Mouse (Mus musculus) left cerebral cortex, postnatal 25 days (tissue): ENCODE measurements around the gene Csf2rb. TPM values are rescaled to one million over a fixed set of nuclear protein-coding genes. Genes with fewer than 3 reads are reported as not detected.
"Not testable (repeated sequence)": the region's sequence is repeated elsewhere in the genome, so short reads cannot be mapped to it uniquely, and the experiment has no call there.

Experiments used
- DNase-seq, 2 experiments: peaks; one replicate each; pipeline ENCODE4 v3.0.0; 2022; ENCODE audit warnings: low spot score in 2 of 2, mixed read lengths in 1 of 2
- intact Hi-C: fragments of 180-260 bp; cut with DNase I; formaldehyde crosslinking; loops from one replicate; pipeline ENCODE4 v1.15.1; 2025
- total RNA-seq, 2 experiments: library from RNA; stranded (reverse); gene quantifications; 2 replicates each; pipeline ENCODE4 v1.2.3; 2021

The Csf2rb gene
- total RNA-seq, 2 experiments from 2014 or later: 0.89 to 2.5 TPM

DNA sequence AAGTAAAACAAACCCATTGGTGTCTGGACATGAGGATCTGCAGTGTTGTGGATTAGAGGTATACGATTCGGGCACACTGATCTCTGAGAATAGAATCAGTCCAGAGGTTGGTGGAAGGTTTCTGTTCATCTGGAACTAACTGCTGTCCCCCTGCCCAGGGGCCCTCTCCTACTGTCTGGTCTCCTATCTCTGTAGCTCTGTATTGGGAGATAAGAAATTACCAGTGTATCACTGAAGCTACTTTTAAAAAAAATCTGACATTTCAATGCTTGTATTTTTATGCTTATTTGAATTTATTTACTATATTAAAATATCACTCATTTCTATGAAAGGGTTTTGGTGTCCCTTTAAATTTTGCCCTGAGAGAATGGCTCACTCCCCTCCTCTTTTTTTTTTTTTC is 1.3 kb upstream of the Csf2rb start:
- intact Hi-C loops: loop anchor here (5.0 kb wide), 1 partner anchor 67 kb away; no protein-coding TSS in a partner anchor
- no peak for DNase-seq

DNA sequence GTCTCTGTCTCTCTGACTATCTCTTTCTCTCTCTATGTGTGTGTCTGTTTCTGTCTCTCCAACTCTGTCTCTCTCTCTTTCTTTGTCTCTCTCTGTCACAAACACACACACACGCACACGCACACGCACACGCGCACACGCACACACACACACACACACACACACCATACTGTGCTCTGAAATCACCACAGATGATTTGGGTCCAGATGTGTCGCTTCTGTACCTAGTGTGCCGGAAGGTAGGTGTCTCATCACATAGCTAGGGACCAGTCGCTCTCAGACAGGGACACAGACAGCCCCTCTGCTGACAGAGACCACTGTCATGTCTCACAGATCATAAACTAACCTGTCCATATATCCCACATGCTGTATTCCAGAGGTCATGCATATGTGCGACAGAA is 1.2 kb downstream of the Csf2rb start:
- intact Hi-C loops: no loop called here
- no peak for DNase-seq

DNA sequence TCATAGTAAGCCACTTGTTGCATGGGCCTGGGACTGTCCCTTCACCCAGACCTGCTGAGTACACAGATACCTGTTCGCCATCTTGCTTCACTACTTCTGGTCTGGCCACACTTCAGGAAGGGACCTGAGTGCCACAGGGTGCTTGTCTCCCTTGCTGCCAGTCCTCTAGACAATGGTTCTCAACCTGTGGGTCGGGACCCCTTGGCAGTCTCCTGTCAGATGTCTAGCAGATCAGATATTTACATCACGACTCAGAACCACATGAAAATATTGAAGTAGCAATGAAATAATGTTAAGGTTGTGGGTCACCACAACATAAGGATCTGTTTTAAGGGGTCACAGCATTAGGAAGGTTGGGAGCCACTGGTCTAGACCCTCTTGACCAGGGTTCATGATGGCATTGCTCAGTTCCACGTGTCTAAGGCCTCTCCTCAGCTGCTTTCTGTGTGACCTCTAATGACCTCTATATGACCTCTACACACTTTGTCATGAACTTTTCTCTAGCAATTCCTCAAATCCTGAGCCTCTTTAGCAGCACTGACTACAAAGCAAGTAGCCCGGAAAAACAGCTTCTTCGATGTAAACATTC is 2.3 kb downstream of the Csf2rb start:
- intact Hi-C loops: not testable (repeated sequence)

DNA sequence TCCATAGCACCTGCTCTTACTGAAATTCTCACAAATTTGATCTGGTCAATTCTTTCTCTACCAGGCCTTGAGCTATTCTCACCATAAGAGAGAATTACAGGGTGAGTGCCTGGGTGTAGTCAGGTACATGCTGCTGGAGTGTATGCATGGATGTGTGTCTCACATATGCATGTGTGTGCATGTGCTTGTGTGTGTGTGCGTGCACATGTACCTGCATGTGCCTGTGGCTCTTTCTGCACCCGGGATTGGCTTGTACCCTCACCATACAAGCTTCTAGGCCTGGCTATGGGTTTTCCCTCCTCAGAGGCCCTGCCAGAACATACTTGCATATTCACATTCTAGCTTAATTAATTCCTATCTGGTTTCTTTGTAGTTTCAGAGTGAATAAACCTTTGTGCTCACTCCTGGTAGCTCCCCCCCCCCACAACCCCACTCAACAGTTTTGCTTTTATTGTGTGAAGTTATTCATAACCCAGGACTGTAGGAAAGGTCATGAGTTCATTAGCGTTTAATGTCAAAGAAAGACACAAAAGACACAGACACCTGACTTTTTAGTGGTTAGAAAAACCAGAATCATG is 3.1 kb downstream of the Csf2rb start:
- intact Hi-C loops: no loop called here
- no peak for DNase-seq

More for the DNA sequence above, 2.3 kb downstream of the Csf2rb start:
- not testable (repeated sequence) for DNase-seq

DNA sequence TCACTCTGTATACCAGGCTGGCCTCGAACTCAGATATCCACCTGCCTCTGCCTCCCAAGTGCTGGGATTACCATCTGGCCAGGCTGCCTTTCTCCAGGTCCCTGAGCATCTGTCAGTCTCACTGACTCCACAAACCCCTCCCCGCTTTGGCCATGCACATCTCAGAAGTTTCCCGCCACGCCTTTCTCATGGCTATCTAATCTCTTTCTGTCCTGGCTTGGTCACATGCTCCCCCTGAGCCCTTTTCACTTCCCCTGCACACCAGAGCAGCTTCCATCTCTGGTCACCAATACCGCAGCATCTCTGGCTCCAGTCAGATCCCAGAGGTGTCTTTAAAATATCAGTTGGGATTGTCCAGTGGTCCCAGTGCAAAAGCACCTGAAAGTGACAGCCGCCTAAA is 4.4 kb downstream of the Csf2rb start:
- DNase-seq, intact Hi-C loops: not testable (repeated sequence)

DNA sequence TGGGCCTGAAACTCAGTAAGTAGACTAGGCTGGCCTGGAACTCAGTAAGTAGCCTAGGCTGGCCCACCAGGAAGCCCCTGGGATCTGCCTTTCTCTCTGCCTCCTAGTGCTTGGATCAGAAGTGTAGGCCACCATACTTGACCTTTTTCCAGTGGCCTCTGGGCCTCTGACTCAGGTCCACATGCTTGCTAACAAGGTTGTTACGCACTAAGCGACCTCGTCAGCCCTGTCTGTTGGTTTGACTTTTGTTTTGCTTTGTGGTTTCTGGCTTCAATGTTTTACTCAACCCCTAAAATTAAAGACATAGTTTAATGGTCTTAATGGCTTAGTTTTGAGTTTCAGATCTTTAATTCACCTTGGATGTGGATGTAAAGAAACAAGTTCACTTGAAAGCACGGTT is 5.2 kb downstream of the Csf2rb start:
- DNase-seq: no peak
- intact Hi-C loops: no loop called here

DNA sequence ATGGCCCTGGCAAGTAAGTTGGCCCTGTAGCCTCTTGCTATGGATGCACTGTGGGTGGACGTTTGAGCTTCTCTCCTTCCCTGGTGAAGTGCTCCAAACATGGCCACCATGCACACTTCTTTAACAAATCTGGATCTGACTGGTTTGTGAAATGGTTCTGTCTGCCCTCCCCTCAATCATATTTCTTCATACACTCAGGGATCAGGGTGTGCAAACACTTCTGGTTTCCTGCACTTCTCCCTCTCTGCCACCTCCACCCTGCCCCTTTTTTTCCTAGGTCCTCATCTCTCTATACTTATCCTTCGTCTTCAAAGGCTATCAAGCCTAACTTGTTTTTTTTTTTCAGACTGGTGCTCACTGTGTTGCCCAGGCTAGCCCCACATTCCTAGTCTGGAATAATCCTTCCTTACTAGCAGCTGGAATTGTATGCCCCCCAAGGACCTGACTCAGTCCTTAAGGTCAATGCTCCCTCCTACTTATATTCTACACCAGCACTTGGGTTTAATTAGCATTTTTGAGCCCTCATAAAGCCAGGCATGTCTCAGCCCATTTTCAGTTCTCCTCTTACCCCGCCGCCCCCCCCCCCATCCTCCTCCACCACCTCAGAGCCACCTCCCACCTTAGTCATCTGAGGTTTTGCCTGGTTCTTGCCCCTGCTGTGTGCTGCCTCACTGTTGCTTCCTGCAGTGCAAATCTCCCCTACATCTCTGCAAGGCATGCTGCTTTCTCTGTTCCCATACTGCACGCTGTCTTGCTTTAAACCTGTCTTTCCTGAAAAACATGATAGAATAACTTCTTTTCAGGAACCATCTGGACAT is 6.2 kb downstream of the Csf2rb start:
- DNase-seq: no peak
- intact Hi-C loops: no loop called here

DNA sequence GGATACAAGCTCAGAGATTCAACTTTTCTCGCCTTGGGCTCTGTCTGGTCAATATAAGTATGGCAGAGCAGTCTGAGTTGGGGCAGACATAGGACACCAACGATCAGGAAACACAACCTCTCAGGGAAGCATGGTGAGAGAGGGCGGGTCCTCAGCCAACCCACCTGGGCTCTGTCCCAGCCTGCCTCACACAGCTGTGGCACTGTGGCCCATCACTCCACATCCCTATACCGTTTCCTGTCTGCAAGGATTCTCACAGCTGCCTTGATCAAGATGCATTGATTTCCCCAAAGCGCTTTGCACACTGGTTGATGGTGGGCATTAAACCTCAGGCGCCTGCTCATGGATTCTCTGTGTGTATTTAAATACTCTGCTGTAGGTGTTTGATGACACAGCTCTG is 7.4 kb downstream of the Csf2rb start:
- no peak for DNase-seq
- intact Hi-C loops: no loop called here

DNA sequence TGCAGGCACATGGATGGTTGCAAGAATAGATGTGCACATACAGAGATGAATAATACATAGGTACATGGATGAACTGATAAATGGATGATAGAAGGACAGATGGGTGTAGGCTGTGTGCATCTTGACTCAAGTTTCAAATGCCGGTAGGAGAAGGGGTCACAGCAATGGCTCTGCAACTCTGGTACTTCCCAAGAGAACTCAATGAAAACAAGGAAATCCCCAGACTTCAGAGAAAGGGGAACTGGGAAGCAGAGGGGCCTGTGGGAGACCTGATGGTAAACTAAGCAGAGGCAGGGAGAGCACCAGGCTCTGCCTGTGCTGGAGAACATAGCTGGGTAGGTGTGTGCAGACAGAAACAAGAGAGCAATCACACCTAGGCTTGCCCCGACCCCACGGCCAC is 8.8 kb downstream of the Csf2rb start:
- no peak for DNase-seq
- intact Hi-C loops: no loop called here

DNA sequence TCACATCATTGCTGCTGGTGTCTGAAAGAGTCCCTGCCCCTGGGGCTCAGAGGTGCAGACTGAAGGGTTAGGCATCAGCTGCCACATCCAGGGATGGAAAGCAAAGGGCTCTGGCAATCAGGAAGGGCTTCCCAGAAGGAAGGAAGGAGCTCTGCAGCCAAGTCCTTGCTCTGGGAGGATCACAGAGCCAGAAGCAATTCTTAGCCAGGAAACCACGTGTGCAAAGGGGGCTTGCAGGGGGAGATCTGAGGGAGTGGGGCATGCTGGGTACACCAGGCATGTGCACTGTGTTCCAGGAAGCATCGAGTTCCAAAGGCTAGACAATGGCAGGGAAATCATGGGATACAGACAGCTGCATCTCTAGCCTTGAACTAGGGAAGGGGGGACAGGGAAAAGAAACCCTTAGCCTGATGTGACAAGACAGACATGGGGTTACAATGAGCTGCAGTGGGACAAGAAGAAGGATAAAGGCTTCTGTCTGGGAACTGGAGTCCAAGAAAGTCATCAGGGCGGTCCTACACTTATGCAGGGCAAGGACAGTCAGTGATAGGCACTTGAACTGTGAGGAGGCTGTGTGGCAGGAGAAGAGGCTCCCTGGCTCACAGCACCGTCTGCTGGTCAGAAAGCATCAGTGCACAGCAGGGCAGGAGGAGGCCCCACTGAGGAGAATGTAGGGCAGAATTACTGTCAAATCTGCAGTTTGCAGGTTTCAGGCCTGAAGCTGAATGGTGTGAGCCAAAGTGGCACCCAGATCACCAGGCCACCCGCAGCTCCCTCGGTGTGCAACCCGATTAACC is 14.3 kb downstream of the Csf2rb start:
- peak; percentile 48 to 72 for DNase-seq
- intact Hi-C loops: loop anchor here (1.0 to 5.0 kb wide), 3 partner anchors 83 to 358 kb away; no protein-coding TSS in a partner anchor

DNA sequence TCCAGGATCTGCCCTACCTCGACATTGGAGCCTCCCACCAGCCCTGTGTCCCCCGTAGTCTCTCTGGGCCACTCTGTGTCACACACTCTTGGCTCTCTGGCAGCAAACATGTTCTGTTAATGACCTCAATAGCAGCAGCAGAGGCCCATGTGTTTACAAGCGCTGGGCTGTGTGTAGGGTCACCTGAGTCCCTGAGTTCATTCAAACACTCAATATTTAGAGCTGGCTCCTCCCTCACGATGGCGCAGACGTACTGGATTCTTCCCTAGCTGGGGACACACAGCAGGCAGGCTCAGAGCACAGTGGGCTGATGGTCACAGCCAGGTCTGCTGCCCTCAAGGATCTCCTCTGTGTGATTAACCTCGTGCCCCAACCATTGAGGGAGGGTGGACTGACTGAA is 15.4 kb downstream of the Csf2rb start:
- intact Hi-C loops: loop anchor here (1.0 to 5.0 kb wide), 3 partner anchors 84 to 359 kb away; no protein-coding TSS in a partner anchor

DNA sequence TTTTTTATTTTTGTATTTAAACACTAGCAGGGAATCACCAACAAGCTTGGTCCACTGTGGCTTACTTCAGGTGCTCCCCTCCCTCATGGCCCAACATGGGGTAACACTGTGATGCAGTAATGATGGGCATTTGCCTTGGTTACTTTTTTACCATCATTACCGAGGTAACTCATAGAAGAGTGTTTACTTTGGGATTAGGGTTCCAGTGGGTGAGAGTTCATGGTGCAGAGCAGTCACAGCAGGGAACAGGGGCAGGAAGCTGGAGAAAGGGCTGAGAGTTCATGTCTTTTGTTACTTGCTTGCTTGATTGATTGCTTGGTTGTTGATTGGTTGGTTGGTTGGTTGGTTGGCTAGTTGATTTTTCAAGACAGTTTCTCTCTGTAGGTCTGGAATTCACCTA is 18.1 kb downstream of the Csf2rb start:
- no peak for DNase-seq
- intact Hi-C loops: loop anchor here (5.0 kb wide), 2 partner anchors 166 to 361 kb away; no protein-coding TSS in a partner anchor

More for the DNA sequence above, 15.4 kb downstream of the Csf2rb start:
- DNase-seq: not testable (repeated sequence)

DNA sequence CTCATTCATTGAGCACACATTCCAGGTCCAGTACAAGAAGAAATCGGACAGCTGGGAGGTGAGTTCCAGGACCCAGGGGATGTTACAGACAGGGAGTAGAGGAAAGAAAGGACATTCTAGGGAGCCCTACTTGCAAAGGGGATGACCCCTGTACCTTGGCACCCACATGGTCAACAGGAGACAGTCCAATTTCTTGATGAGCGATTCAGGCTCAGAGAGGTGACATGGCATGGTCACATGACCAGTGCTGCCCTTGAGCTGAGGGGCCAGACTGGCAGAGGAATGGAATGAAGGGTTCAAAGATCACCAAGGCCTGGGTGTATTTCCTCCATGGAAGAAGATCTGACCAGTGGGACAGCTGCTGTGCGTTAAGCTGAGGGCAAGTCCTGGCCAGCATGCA is 19.0 kb downstream of the Csf2rb start:
- intact Hi-C loops: loop anchor here (5.0 kb wide), 2 partner anchors 167 to 362 kb away; no protein-coding TSS in a partner anchor
- no peak for DNase-seq

DNA sequence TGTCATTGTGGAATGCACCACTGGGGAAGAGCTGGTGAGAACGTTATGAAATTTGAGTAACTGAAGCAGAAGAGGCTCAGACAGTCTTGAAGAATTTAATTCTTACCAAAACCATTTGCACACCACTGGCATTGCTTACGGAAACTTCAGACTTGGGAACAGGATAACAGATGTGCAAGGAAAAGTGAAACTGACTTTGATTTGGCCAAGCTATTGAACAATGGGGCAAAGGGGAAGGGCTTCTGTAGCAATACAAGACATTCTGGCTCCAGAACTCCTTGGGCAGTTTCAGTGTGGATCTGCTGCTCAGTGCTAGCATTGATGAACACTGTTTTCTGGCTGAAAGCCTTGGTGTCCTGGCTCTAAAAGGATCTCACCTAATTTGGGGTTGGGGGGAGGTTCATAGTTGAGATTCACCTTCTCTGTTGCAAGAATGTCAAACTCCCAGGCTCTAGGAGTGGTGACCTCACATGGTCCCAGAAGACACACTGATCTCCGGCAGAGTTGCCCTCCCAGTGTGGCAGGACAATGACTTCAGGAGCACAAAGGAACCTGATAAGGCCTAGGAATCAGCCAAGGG is 26.1 kb downstream of the Csf2rb start:
- intact Hi-C loops: loop anchor here (10.0 kb wide), 1 partner anchor 193 kb away; the partner anchor contains the start of gene Sstr3
- DNase-seq: no peak

DNA sequence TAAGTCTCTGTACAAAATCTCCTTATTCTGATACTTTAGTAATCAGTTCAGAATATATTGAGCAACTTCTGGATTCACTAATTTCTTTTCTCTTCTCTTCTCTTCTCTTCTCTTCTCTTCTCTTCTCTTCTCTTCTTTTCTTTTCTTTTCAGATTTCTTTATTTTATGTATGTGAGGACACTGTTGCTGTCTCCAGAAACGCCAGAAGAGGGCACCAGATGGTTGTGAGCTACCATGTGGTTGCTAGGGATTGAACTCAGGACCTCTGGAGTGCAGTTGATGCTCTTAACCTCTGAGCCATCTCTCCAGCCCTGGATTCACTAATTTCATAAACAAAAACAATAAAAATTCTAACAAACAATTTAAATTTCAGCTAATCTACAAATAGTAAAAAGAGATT is 29.4 kb downstream of the Csf2rb start:
- intact Hi-C loops: loop anchor here (1.0 to 10.0 kb wide), 2 partner anchors 67 to 190 kb away; partner anchors contain the start of gene Sstr3
- peak; percentile 48 to 76 for DNase-seq

DNA sequence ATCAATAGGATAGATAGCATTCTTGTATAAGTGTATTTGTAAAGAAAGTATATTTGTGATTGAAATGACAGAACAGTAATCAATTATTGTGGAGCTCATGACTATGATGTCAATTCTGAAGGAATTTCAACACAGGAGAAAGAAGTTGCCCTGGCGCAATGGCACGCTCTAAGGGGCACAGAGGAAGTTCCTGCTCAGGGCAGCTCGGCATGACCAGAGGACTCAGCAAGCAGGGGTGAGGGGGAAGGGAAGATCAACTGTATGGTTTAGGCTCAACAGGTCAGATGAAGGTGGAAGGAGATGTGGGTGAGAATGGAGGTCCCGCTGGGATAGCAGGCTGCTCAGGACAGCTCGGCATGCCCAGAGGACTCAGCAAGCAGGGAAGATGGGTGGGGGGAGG is 30.0 kb downstream of the Csf2rb start:
- DNase-seq: no peak
- intact Hi-C loops: loop anchor here (1.0 to 10.0 kb wide), 2 partner anchors 67 to 189 kb away; partner anchors contain the start of gene Sstr3

DNA sequence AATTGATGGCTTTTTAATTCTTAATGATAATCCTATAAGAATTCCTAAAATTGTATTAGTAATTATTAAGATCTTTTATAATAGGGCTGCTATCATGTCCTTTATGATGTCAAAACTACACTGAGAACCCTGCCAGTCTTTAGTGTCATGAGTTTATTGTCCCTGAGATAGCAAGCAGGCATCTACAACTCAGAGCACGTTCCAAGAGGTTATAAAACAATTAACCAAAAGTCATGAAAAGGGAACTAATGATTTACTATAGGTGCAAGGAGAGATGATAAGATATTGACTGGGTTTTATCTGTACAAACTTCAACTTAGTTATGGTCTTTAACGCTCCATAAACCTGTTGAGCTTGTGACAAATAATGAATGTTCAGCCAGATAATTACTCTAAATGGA is 40.4 kb downstream of the Csf2rb start:
- intact Hi-C loops: no loop called here

DNA sequence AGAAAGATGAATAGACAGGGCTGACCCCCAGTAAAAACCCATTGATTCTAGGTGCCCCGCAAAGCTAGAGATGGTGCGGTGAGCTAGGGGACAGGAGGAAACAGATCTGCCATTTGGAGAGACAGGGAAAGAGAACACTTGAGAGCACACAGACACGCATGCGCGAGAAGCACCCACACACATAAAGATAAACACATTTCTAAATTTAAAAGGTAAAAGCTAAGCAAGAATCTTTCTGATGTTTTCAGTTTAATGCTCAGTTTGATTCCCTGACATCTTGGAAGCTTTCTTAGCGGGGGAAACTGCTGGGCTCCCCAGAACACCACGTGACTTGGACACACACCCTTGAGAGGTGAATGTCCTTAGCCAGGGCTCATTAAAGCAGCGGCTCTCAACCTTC is 41.3 kb downstream of the Csf2rb start:
- peak; percentile 39 to 78 for DNase-seq
- intact Hi-C loops: no loop called here

More for the DNA sequence above, 40.4 kb downstream of the Csf2rb start:
- no peak for DNase-seq

DNA sequence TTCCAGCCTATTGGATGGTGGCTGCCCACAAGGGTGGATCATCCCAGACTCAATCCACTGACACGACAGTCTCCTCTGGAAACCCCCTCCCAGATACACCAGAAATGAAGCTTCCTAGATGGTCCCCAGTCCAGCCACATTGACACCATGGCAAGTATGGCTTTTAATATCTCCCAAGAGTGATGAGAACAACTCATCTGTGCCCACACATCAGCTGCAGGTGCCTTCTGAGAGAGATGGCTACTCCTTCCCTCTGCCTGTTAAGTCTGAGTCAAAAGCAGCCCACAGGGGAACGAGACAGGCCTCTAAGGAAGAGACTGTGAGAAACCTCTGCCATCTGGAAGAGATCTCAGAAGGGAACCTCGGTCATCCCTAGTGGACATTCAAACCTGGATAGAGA is 42.3 kb downstream of the Csf2rb start:
- intact Hi-C loops: no loop called here
- peak in 1 of 2 experiments; percentile 66 for DNase-seq
